Mouse (Mus musculus) midbrain, embryonic 15.5 days (tissue): ENCODE data around the gene Iqgap3. TPM values are rescaled to one million over a fixed set of nuclear protein-coding genes. Genes with fewer than 3 reads are reported as not detected.

Experiments used
- ATAC-seq: fragments of 200-750 bp; cut with Nextera tagmentation; replicated peaks from 2 replicates; pipeline ENCODE4 v1.8.0; 2017; ENCODE audit warnings: moderate TSS enrichment
- H3K27ac ChIP-seq: fragments of 300-500 bp; sonication (generic); 2 replicates; pipeline ENCODE4 v1.5.1; 2015; ENCODE audit warnings: mild to moderate bottlenecking, inconsistent platforms
- H3K27me3 ChIP-seq: fragments of 300-500 bp; sonication (generic); replicated peaks from 2 replicates; pipeline ENCODE4 v1.6.1; 2015; ENCODE audit warnings: inconsistent platforms
- H3K36me3 ChIP-seq: fragments of 300-500 bp; sonication (generic); replicated peaks from 2 replicates; pipeline ENCODE4 v1.6.1; 2015; ENCODE audit warnings: inconsistent platforms
- H3K4me1 ChIP-seq: fragments of 300-500 bp; sonication (generic); 2 replicates; pipeline ENCODE4 v1.6.1; 2015; ENCODE audit warnings: inconsistent platforms
- H3K4me2 ChIP-seq: fragments of 300-500 bp; sonication (generic); 2 replicates; pipeline ENCODE4 v1.6.1; 2015; ENCODE audit warnings: inconsistent platforms, mild to moderate bottlenecking, moderate library complexity
- H3K4me3 ChIP-seq: fragments of 300-500 bp; sonication (generic); 2 replicates; pipeline ENCODE4 v1.5.1; 2015; ENCODE audit warnings: mild to moderate bottlenecking, inconsistent platforms
- H3K9ac ChIP-seq: fragments of 300-500 bp; sonication (generic); 2 replicates; pipeline ENCODE4 v1.6.1; 2015; ENCODE audit warnings: mild to moderate bottlenecking, inconsistent platforms
- H3K9me3 ChIP-seq: fragments of 300-500 bp; sonication (generic); 2 replicates; pipeline ENCODE4 v1.6.1; 2016; ENCODE audit warnings: inconsistent platforms
- WGBS: fragments of 180-500 bp; shearing (Covaris S2); methylation state at CpG from one replicate; pipeline ENCODE4 v1.1.7; 2015; ENCODE audit warnings: mixed read lengths; 5-methylcytosine and 5-hydroxymethylcytosine counted together
- polyA plus RNA-seq: library from polyadenylated mRNA; unstranded; fragments of >200 nt; fragmentation: Nextera tagmentation; extraction: Ambion mirVana; gene quantifications from 2 replicates; pipeline ENCODE4 v1.2.1, GENCODE M21; 2015

Iqgap3 gene
- polyA plus RNA-seq, 1 experiment from 2014 or later, result 2.7 TPM

GRCm38 (mm10) chr3:88101736-88102135 lies 20.0 kb downstream of the Iqgap3 start:
- Histone ChIP-seq H3K27ac (no peak overlapping the region), H3K36me3 (no peaks in the 10 kb centered on the region), H3K4me3 (no peak overlapping the region), H3K9ac (no peak overlapping the region), H3K9me3 (no peaks in the 10 kb centered on the region), H3K4me1 (no peaks in the 10 kb centered on the region), H3K27me3 (no peaks in the 10 kb centered on the region), H3K4me2 (no peak overlapping the region)
- 95% methylated on average over 7 of the region's 7 CpGs for WGBS
- ATAC-seq, result no peak

GRCm38 (mm10) chr3:88102196-88102595 lies 20.4 kb downstream of the Iqgap3 start:
- 87% methylated on average over 6 of the region's 6 CpGs for WGBS
- Histone ChIP-seq H3K27ac (no peak overlapping the region), H3K27me3 (no peaks in the 10 kb centered on the region), H3K4me1 (no peaks in the 10 kb centered on the region), H3K9me3 (no peaks in the 10 kb centered on the region), H3K36me3 (no peaks in the 10 kb centered on the region), H3K4me3 (no peak overlapping the region), H3K9ac (no peak overlapping the region), H3K4me2 (no peak overlapping the region)
- no peak for ATAC-seq

- 79% methylated on average over 6 of the region's 6 CpGs for WGBS
- Histone ChIP-seq H3K27me3 (no peaks in the 10 kb centered on the region), H3K4me3 (no peak overlapping the region), H3K36me3 (no peaks in the 10 kb centered on the region), H3K9me3 (no peaks in the 10 kb centered on the region), H3K4me2 (no peak overlapping the region), H3K9ac (no peak overlapping the region), H3K4me1 (no peaks in the 10 kb centered on the region), H3K27ac (no peak overlapping the region)
- no peak for ATAC-seq
Observed at GRCm38 (mm10) chr3:88102611-88103010, 20.8 kb downstream of the Iqgap3 start.

GRCm38 (mm10) chr3:88106126-88106525 lies 24.4 kb downstream of the Iqgap3 start:
- no peak overlapping the region for H3K4me3 ChIP-seq
- WGBS, result 73% methylated on average over 4 of the region's 4 CpGs
- H3K36me3 ChIP-seq, result no peaks in the 10 kb centered on the region
- no peak overlapping the region for H3K9ac ChIP-seq
- no peak overlapping the region for H3K4me2 ChIP-seq
- H3K27me3 ChIP-seq, result no peaks in the 10 kb centered on the region
- H3K27ac ChIP-seq, result no peak overlapping the region
- ATAC-seq, result no peak
- no peaks in the 10 kb centered on the region for H3K4me1 ChIP-seq
- H3K9me3 ChIP-seq, result no peaks in the 10 kb centered on the region

GRCm38 (mm10) chr3:88109126-88109525 lies 27.4 kb downstream of the Iqgap3 start:
- Histone ChIP-seq H3K36me3 (no peaks in the 10 kb centered on the region), H3K4me1 (no peaks in the 10 kb centered on the region), H3K4me3 (no peak overlapping the region), H3K27me3 (no peaks in the 10 kb centered on the region), H3K4me2 (no peak overlapping the region), H3K27ac (no peak overlapping the region), H3K9ac (no peak overlapping the region), H3K9me3 (no peaks in the 10 kb centered on the region)
- no peak for ATAC-seq
- WGBS, result 93% methylated on average over 6 of the region's 6 CpGs

GRCm38 (mm10) chr3:88114396-88114795 lies 32.6 kb downstream of the Iqgap3 start:
- no peaks in the 10 kb centered on the region for H3K36me3 ChIP-seq
- H3K9ac ChIP-seq, result no peak overlapping the region
- no peaks in the 10 kb centered on the region for H3K4me1 ChIP-seq
- H3K4me2 ChIP-seq, result no peak overlapping the region
- no peak overlapping the region for H3K27ac ChIP-seq
- no peak for ATAC-seq
- WGBS, result 97% methylated on average over 12 of the region's 12 CpGs
- H3K9me3 ChIP-seq, result no peaks in the 10 kb centered on the region
- H3K27me3 ChIP-seq, result no peaks in the 10 kb centered on the region
- H3K4me3 ChIP-seq, result no peak overlapping the region

GRCm38 (mm10) chr3:88120117-88120651 lies 38.4 kb downstream of the Iqgap3 start:
- Histone ChIP-seq H3K4me1 (no peaks in the 10 kb centered on the region), H3K36me3 (no peaks in the 10 kb centered on the region), H3K9me3 (no peaks in the 10 kb centered on the region), H3K27ac (no peak overlapping the region), H3K4me3 (no peak overlapping the region), H3K4me2 (no peak overlapping the region), H3K27me3 (no peaks in the 10 kb centered on the region), H3K9ac (no peak overlapping the region)
- 90% methylated on average over 19 of the region's 19 CpGs for WGBS
- ATAC-seq, result no peak

- WGBS, result 76% methylated on average over 14 of the region's 14 CpGs
- no peak for ATAC-seq
Observed at GRCm38 (mm10) chr3:88121164-88122131, 39.7 kb downstream of the Iqgap3 start.

GRCm38 (mm10) chr3:88125195-88125594 lies 43.4 kb downstream of the Iqgap3 start:
- no peaks in the 10 kb centered on the region for H3K9me3 ChIP-seq
- no peak for ATAC-seq
- H3K27ac ChIP-seq, result no peak overlapping the region
- no peaks in the 10 kb centered on the region for H3K36me3 ChIP-seq
- H3K9ac ChIP-seq, result no peak overlapping the region
- H3K4me1 ChIP-seq, result no peaks in the 10 kb centered on the region
- H3K4me2 ChIP-seq, result no peak overlapping the region
- no peak overlapping the region for H3K4me3 ChIP-seq
- no peaks in the 10 kb centered on the region for H3K27me3 ChIP-seq
- WGBS, result 79% methylated on average over 4 of the region's 4 CpGs

More at GRCm38 (mm10) chr3:88121164-88122131, 39.7 kb downstream of the Iqgap3 start:
- H3K4me1 ChIP-seq, result no peaks in the 10 kb centered on the region
- H3K27ac ChIP-seq, result no peak overlapping the region
- no peaks in the 10 kb centered on the region for H3K27me3 ChIP-seq
- H3K4me2 ChIP-seq, result no peak overlapping the region
- H3K9ac ChIP-seq, result no peak overlapping the region
- H3K4me3 ChIP-seq, result no peak overlapping the region
- no peaks in the 10 kb centered on the region for H3K36me3 ChIP-seq
- no peaks in the 10 kb centered on the region for H3K9me3 ChIP-seq

- no peaks in the 10 kb centered on the region for H3K4me1 ChIP-seq
- 84% methylated on average over 7 of the region's 7 CpGs for WGBS
- no peak overlapping the region for H3K9ac ChIP-seq
- no peak for ATAC-seq
- H3K4me3 ChIP-seq, result no peak overlapping the region
- no peaks in the 10 kb centered on the region for H3K27me3 ChIP-seq
- no peak overlapping the region for H3K27ac ChIP-seq
- H3K9me3 ChIP-seq, result no peaks in the 10 kb centered on the region
- no peaks in the 10 kb centered on the region for H3K36me3 ChIP-seq
- no peak overlapping the region for H3K4me2 ChIP-seq
Observed at GRCm38 (mm10) chr3:88126181-88126580, 44.4 kb downstream of the Iqgap3 start.

- Histone ChIP-seq H3K4me1 (no peaks in the 10 kb centered on the region), H3K9me3 (no peaks in the 10 kb centered on the region), H3K27me3 (no peaks in the 10 kb centered on the region), H3K36me3 (no peaks in the 10 kb centered on the region), H3K4me3 (no peak overlapping the region), H3K27ac (no peak overlapping the region), H3K9ac (no peak overlapping the region), H3K4me2 (no peak overlapping the region)
- no peak for ATAC-seq
- 74% methylated on average over 3 of the region's 3 CpGs for WGBS
Observed at GRCm38 (mm10) chr3:88127636-88128035, 45.9 kb downstream of the Iqgap3 start.

GRCm38 (mm10) chr3:88128056-88128455 lies 46.3 kb downstream of the Iqgap3 start:
- Histone ChIP-seq H3K27me3 (no peaks in the 10 kb centered on the region), H3K9me3 (no peaks in the 10 kb centered on the region), H3K4me3 (no peak overlapping the region), H3K27ac (no peak overlapping the region), H3K36me3 (no peaks in the 10 kb centered on the region), H3K4me2 (no peak overlapping the region), H3K4me1 (no peaks in the 10 kb centered on the region), H3K9ac (no peak overlapping the region)
- no peak for ATAC-seq
- WGBS, result 73% methylated on average over 5 of the region's 5 CpGs

- no peak overlapping the region for H3K4me3 ChIP-seq
- 59% methylated on average over 4 of the region's 4 CpGs for WGBS
- no peak overlapping the region for H3K4me2 ChIP-seq
- no peak overlapping the region for H3K27ac ChIP-seq
- no peak for ATAC-seq
- no peaks in the 10 kb centered on the region for H3K36me3 ChIP-seq
- no peaks in the 10 kb centered on the region for H3K4me1 ChIP-seq
- H3K27me3 ChIP-seq, result no peaks in the 10 kb centered on the region
- H3K9me3 ChIP-seq, result no peaks in the 10 kb centered on the region
- no peak overlapping the region for H3K9ac ChIP-seq
Observed at GRCm38 (mm10) chr3:88129006-88129405, 47.2 kb downstream of the Iqgap3 start.
